Mouse (Mus musculus): ENCODE measurements at regions not wholly inside any gene's neighbourhood (a gene's known extent, or its start where the extent isn't known, plus 50 kb on each side); places are given as distances from the start of the nearest gene placed in this dataset.

DNA sequence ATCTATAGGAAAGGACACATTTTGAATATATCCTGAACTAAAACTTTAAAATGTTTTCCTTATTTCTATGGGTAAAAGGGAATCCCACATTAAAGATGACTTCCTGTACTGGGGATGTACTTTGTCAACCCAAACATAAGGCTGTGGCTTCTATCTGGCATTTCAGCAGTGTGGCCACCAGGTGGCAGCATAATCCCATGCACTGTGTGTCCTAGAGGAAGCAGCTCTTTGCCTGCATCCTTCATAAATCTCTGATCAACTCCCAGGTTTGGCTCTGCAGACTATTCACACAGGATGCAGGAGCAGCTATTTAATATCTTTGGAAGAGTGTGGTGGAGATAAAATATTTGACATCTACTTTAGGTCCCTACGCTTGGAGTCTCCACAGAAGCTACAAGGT lies 59.1 kb downstream of the Bmp15 start:
- DNase-seq (ENCODE audit: low spot score): peak; percentile 24

DNA sequence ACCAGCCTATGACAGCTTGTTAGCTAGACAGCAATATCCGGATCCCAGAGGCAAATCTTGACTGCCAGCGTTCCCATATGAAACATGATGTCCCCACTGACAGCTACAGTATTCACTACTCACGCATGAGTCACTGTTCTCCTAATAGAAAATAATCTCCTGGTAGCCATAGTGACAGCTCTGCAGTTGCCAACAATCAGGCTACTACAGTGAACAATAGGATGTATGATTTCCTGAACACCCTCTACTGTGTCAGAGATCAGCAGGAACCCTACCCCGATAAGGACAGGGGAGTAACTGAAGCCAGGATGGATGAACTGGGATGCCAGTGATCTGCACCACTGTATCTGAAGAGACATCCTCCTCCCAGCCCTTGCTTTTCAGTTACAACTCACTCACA lies 62.0 kb downstream of the Bmp15 start:
- DNase-seq (ENCODE audit: low spot score): no peak

DNA sequence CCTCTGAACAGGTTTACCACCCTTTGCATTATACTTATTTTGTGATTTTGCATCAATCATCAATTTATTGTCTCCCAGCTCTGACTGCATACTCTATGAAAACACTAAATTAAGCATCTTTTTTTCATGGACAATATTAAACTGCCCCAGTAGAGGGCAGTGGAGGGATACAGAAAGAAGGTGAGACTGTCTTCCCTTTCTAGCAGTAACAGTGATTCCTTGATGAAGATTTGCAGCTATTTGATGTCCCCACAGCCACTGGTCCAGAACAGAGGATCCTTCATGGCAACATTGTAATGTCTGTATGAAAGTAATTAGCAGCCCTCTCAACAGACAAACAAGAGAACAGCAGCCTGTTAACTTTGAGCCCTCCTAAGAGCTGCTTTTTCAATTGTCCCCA lies 66.5 kb downstream of the Bmp15 start:
- DNase-seq (ENCODE audit: low spot score): no peak

DNA sequence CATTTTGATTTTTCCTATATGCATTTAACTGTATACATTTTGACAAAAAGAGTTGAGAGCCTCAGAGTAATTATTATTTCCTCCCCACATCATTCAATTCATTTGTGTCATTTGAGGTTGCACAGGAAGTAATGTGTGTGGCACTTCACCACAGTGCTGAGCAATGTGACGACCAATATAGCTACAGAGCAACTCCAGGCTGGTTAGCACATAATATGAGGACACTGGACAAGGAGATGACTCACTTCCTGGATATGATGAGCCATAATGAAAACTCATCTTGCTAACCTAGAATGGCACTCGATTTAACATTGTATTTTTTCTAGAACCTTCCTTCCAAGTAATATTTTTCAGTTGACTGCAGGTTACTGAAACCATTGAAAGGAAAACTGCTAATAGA lies 67.6 kb downstream of the Bmp15 start:
- no peak for DNase-seq (ENCODE audit: low spot score)

Data from c-Kit-positive CD71-positive TER-119-positive erythroid progenitor cells, embryonic 14.5 days (primary cell).